Mouse (Mus musculus) myocyte (in vitro differentiated cells): Measurements from ENCODE around the gene Tmco2. TPM values are rescaled to one million over a fixed set of nuclear protein-coding genes. Genes with fewer than 3 reads are reported as not detected.

ENCODE experiments used
- H3K27me3 ChIP-seq: one replicate; pipeline ENCODE4 v1.6.1; 2011; ENCODE audit not compliant: control insufficient read depth, insufficient read depth, insufficient read length
- H3K36me3 ChIP-seq: one replicate; pipeline ENCODE4 v1.6.1; 2011; ENCODE audit not compliant: control insufficient read depth, insufficient read depth
- H3K4me2 ChIP-seq: one replicate; pipeline ENCODE4 v1.6.1; 2011; ENCODE audit warnings: low read depth, control low read depth
- H3K4me3 ChIP-seq: one replicate; pipeline ENCODE4 v1.5.1; 2011; ENCODE audit warnings: mild to moderate bottlenecking, control low read depth, moderate library complexity
- H3K79me2 ChIP-seq: one replicate; pipeline ENCODE4 v1.6.1; 2011; ENCODE audit not compliant: control insufficient read depth, insufficient read depth
- H3ac ChIP-seq: one replicate; pipeline ENCODE4 v1.6.1; 2011; ENCODE audit not compliant: control insufficient read depth, insufficient read length
- CEBPB ChIP-seq: IDR thresholded peaks from 2 replicates; pipeline ENCODE4 v1.6.1; 2011; ENCODE audit warnings: mild to moderate bottlenecking, moderate library complexity; ENCODE audit not compliant: poor library complexity, insufficient read depth, severe bottlenecking
- E2F4 ChIP-seq: IDR thresholded peaks from one replicate; pipeline ENCODE4 v1.6.1; 2011; ENCODE audit warnings: mild to moderate bottlenecking, control low read depth, moderate library complexity; ENCODE audit not compliant: insufficient read depth
- MAX ChIP-seq: IDR thresholded peaks from one replicate; pipeline ENCODE4 v1.6.1; 2011; ENCODE audit warnings: low read depth, mild to moderate bottlenecking, control low read depth
- MYOD1 ChIP-seq, 3 experiments: IDR thresholded peaks; one replicate each; pipeline ENCODE4 v1.6.1; 2011; ENCODE audit warnings: control low read depth in 2 of 3, low read depth in 2 of 3, mild to moderate bottlenecking in 2 of 3, moderate library complexity in 1 of 3; ENCODE audit not compliant: insufficient read length in 2 of 3, control insufficient read depth in 1 of 3
- MYOG ChIP-seq, 3 experiments: IDR thresholded peaks; one replicate each; pipeline ENCODE4 v1.6.1; 2011; ENCODE audit warnings: control low read depth in 2 of 3, low read depth in 2 of 3, mild to moderate bottlenecking in 2 of 3; ENCODE audit not compliant: insufficient read length in 2 of 3, control insufficient read depth in 1 of 3, insufficient read depth in 1 of 3
- POLR2A ChIP-seq: IDR thresholded peaks from one replicate; pipeline ENCODE4 v1.6.1; 2011; ENCODE audit warnings: low read depth, mild to moderate bottlenecking, control low read depth, moderate library complexity; ENCODE audit not compliant: insufficient read length
- POLR2AphosphoS2 ChIP-seq: IDR thresholded peaks from one replicate; pipeline ENCODE4 v1.6.1; 2011; ENCODE audit warnings: low read depth, control low read depth; ENCODE audit not compliant: insufficient read length
- REST ChIP-seq: IDR thresholded peaks from one replicate; pipeline ENCODE4 v1.6.1; 2011; ENCODE audit warnings: mild to moderate bottlenecking, control low read depth, moderate library complexity; ENCODE audit not compliant: insufficient read depth, insufficient read length
- SRF ChIP-seq: IDR thresholded peaks from one replicate; pipeline ENCODE4 v1.6.1; 2011; ENCODE audit warnings: low read depth; ENCODE audit not compliant: control insufficient read depth, insufficient read length
- TCF12 ChIP-seq: IDR thresholded peaks from one replicate; pipeline ENCODE4 v1.6.1; 2011; ENCODE audit warnings: mild to moderate bottlenecking, control low read depth; ENCODE audit not compliant: poor library complexity, insufficient read depth, severe bottlenecking
- TCF3 ChIP-seq: IDR thresholded peaks from one replicate; pipeline ENCODE4 v1.6.1; 2011; ENCODE audit warnings: low read depth, control low read depth; ENCODE audit not compliant: insufficient read length
- USF1 ChIP-seq: IDR thresholded peaks from one replicate; pipeline ENCODE4 v1.6.1; 2011; ENCODE audit warnings: low read depth, mild to moderate bottlenecking, control low read depth, moderate library complexity
- polyA plus RNA-seq: library from polyadenylated mRNA; unstranded; fragments of >200 nt; fragmentation: generic; extraction: Trizol; gene quantifications from one replicate; pipeline ENCODE4 v1.2.1, GENCODE M21; 2012; ENCODE audit warnings: missing spikeins

Gene Tmco2
- not detected for polyA plus RNA-seq

DNA sequence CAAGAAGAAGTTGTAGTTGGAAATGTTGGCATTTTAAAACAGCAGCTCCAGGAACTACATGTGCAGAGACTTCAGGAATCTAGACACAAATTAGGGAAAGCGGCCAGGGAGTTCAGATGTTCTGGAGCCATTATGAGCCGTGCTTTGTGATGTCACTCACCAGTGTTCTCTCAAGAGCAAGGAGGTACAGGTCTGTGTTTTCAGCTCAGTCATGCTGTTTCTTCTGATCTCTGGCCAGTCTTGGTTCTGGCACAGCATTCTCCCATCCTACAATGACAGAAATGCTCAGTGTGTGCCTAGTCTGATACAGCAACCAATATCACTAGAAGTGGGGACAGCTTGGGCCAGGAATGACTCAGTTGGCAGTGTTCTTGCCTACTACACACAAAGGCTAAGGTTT lies at the start of gene Tmco2:
Tmco2 (minus strand) TSS at position 101 of the 400 bp plus-strand sequence.
- TF ChIP-seq POLR2A (no peak), MYOD1 (IDR thresholded peaks at IDR 0.05; ENCODE audit: control insufficient read depth in 1 of 3, insufficient read length in 2 of 3, low read depth in 2 of 3) (no peak), SRF (no peak), MAX (no peak), TCF12 (no peak), E2F4 (no peak), MYOG (IDR thresholded peaks at IDR 0.05; ENCODE audit: control insufficient read depth in 1 of 3, insufficient read depth in 1 of 3, insufficient read length in 2 of 3, low read depth in 2 of 3) (no peak), CEBPB (no peak), POLR2AphosphoS2 (no peak), REST (no peak), TCF3 (no peak), USF1 (no peak)
- no peaks in the 10 kb centered on the region for H3K36me3 ChIP-seq

DNA sequence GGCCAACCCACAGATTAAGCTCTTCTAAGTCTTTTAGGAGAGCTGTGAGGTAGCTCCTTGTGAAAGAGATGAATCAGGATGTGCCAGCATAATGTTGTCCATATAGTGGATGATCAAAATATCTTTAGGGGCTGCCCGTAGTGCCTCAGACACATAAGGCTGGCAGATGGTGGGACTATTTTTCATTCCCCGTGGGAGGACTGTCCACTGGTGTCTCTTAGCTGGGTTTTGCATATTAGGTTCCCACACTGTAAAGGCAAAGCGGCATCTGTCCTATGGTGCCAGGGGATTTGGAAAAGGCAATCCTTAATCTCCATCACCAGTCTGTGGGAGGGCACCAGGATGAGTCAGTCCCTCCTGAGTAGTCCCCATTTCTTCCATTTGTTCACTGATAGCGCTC lies 5.7 kb downstream of the Tmco2 start:
- no peaks in the 10 kb centered on the region for H3K79me2 ChIP-seq
- TF ChIP-seq CEBPB: no peak
- TF ChIP-seq POLR2AphosphoS2: no peak
- no peak for TF ChIP-seq REST
- TF ChIP-seq MAX: no peak
- TF ChIP-seq SRF: no peak
- no peak for TF ChIP-seq MYOG (IDR thresholded peaks at IDR 0.05; ENCODE audit: control insufficient read depth in 1 of 3, insufficient read depth in 1 of 3, insufficient read length in 2 of 3, low read depth in 2 of 3)
- no peak for TF ChIP-seq POLR2A
- no peak for TF ChIP-seq USF1
- no peak for TF ChIP-seq E2F4
- TF ChIP-seq TCF3: no peak
- TF ChIP-seq MYOD1 (IDR thresholded peaks at IDR 0.05; ENCODE audit: control insufficient read depth in 1 of 3, insufficient read length in 2 of 3, low read depth in 2 of 3): no peak
- TF ChIP-seq TCF12: no peak

More for the DNA sequence above, at the start of gene Tmco2:
- Histone ChIP-seq H3ac (no peak within 1 kb of the TSS), H3K79me2 (no peaks in the 10 kb centered on the region), H3K4me2 (no peak within 1 kb of the TSS), H3K27me3 (peaks cover 15% of the 10 kb centered on the region), H3K4me3 (no peak within 1 kb of the TSS)

DNA sequence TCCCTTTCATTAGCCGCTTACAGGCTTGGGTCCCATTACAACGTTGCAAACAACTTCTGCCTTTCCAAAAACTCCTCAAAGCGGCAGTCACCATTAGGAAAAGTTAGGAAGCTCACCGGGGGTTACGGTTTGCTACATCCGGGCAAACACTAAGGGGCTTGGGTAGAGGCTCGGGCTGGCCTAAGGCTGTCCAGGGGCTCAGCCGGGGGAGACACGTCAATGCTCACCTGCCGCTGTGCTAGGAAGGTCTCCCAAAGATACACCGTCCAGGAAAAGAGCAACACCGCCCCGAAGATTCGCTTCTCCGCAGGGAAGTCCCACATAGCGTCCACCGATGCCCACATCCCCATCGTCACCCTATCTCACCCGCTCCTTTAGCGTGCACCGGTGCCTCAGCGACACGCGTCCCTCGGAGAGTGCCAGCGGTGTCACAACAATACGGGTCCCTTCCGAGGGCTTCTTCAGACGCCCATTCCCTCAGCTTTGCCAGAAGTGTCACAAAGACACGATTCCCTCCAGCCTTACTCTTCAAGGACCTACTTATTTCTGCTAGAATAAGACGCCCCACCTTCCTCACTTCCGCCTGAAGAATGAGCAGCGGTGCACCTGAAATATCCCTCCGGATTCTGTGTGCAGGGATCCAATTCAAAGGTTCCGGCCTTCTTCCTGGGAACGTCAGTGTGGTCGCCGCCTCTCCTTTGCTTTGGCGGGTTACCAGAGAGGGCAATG lies 11.2 kb downstream of the Tmco2 start, which contains the start of gene Zmpste24:
Zmpste24 (minus strand) TSS at position 592 of the 729 bp plus-strand sequence.
- H3K4me2 ChIP-seq: peak within 1 kb of the TSS; percentile 85
- H3K36me3 ChIP-seq: peaks cover 5% of the 10 kb centered on the region
- TF ChIP-seq E2F4 (no peak), POLR2A (peak; percentile 65), MYOG (IDR thresholded peaks at IDR 0.05; ENCODE audit: control insufficient read depth in 1 of 3, insufficient read depth in 1 of 3, insufficient read length in 2 of 3, low read depth in 2 of 3) (peak in 1 of 3 experiments; percentile 4), TCF12 (no peak), POLR2AphosphoS2 (peak; percentile 68), MYOD1 (IDR thresholded peaks at IDR 0.05; ENCODE audit: control insufficient read depth in 1 of 3, insufficient read length in 2 of 3, low read depth in 2 of 3) (peak in 1 of 3 experiments; percentile 1), TCF3 (no peak), CEBPB (no peak)
- H3K79me2 ChIP-seq: peaks cover 16% of the 10 kb centered on the region
- peak within 1 kb of the TSS; percentile 74 for H3K4me3 ChIP-seq
- H3ac ChIP-seq: peak within 1 kb of the TSS; percentile 31
- no peaks in the 10 kb centered on the region for H3K27me3 ChIP-seq

More for the DNA sequence above, 5.7 kb downstream of the Tmco2 start:
- Histone ChIP-seq H3ac (no peak overlapping the region), H3K4me3 (no peak overlapping the region), H3K4me2 (no peak overlapping the region), H3K36me3 (no peaks in the 10 kb centered on the region), H3K27me3 (peaks cover 10% of the 10 kb centered on the region)

DNA sequence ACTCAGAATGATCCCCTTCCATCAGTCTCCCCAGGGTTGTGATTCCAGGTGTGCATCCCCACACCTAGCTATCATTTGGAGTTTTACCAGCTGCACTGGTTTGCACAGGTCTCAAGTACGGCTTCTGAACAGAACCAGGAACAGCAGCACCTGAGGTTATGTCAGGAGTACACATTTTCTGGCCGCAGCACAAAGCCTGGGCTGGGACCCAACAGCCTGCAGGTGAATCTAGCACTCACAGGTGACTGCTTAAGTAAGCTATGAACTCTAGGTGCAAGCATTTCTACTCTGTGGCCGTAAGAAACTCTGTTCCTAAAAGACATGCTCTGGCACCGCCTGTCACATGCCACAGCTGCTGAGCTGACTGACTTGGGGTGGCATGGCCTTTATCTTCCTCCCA lies 18.8 kb downstream of the Tmco2 start:
- TF ChIP-seq USF1 (no peak), TCF12 (no peak), CEBPB (no peak), REST (no peak), MYOG (IDR thresholded peaks at IDR 0.05; ENCODE audit: control insufficient read depth in 1 of 3, insufficient read depth in 1 of 3, insufficient read length in 2 of 3, low read depth in 2 of 3) (no peak), E2F4 (no peak), POLR2AphosphoS2 (no peak), TCF3 (no peak), SRF (no peak)
- no peak overlapping the region for H3K4me3 ChIP-seq
- no peak overlapping the region for H3ac ChIP-seq
- no peak overlapping the region for H3K4me2 ChIP-seq
- H3K36me3 ChIP-seq: peaks cover 30% of the 10 kb centered on the region
- H3K79me2 ChIP-seq: no peaks in the 10 kb centered on the region
- H3K27me3 ChIP-seq: no peaks in the 10 kb centered on the region
